Mouse (Mus musculus) spleen, postnatal 36 days (tissue): ENCODE measurements around the gene Gabbr1.
"Not testable (repeated sequence)": the region's sequence is repeated elsewhere in the genome, so short reads cannot be mapped to it uniquely, and the experiment has no call there.

ENCODE experiments used
- DNase-seq, 2 experiments: peaks; one replicate each; pipeline ENCODE4 v3.0.0; 2022; ENCODE audit warnings: low spot score in 2 of 2, mixed read lengths in 1 of 2

Gene Gabbr1

DNA sequence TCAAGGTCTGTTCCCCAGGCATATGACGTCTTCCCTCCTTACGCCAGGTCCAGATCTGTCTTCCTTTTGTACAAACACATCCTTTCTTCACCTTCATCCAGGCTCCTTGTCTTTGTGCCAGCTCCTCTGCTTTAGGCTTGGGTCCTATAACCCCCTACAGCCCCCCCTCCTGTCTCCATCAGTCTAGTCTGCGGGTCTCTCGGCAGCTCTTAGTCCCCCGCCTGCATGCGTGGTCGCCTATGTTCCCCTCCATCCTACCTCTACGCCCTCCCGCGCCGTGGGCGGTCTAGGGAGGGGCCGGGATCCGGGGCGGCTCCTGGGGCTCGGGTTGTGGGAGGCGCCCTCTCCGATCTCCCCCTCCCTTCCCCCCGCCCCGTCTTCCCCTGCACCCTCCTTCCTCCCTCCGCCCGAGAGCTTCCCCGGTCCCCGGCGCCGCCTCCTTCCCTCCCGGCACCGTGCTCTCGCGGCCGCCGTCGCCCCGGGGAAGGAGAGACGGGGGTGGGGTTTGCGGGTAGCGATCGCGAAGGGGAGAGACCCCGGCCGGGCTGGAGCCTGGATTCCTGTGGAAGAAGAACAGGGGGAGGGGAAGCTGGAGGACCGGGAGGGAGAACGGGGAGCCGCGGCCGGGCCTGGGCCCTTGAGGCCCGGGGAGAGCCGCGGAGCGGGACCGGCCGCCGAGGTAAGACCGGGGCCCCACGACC is at the start of gene Gabbr1:
Gene Gabbr1, plus strand, starts transcription at position 356 of the 701 bp plus-strand sequence.
- peak; percentile 61 to 69 for DNase-seq

DNA sequence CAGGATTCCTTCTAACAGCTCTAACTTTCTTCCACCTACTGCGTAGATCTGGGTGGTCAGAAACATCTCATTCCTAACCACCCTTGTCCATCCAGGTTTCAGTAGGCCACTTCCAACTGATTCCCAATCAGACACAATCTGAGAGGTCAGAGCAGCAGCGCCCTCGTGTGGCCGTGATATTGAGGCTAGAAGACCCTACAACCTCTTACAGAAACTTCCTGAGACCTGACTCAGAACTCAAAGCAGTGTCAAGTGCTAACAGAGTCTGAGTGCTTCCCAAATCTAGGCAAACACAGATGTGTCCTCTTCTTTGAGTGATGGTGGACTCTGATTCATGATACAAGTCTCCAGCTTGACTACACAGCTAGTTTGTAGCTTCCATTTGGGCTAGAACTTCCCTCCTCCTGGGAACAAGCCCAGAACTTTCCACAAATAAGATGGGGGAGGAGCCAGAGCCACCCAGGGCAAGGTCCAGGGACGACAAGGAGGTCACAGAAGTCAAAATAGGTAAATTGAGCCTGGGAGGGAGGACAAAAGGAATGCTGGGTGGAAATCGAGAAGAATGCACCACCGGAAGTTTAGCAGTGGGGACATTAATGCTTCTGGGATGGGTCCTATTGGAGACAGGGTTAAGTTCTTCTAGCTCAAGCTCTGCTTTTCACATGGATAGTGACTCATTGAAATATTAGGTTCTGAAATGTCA is 48.6 kb upstream of the Gabbr1 start:
- DNase-seq, result peak; percentile 24 to 45

DNA sequence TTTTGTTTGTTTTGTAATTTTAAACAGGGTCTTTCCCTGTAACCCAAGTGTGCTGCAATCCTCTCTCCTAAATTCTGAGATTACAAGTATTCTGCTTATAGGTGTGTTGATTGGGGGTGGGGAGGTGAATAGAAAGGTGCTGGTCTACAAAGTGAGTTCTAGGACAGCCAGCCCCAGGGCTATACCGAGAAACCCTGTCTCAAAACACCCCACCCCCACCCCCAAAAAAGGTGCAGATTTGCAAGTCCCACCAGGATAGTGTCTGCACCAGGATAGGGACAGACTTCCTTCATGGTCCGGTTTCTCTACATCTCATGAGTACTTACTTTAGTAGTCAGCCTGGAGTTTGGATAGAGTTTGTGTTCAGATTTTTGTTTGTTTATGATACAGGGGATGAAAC is 47.3 kb upstream of the Gabbr1 start:
- DNase-seq, result no peak

DNA sequence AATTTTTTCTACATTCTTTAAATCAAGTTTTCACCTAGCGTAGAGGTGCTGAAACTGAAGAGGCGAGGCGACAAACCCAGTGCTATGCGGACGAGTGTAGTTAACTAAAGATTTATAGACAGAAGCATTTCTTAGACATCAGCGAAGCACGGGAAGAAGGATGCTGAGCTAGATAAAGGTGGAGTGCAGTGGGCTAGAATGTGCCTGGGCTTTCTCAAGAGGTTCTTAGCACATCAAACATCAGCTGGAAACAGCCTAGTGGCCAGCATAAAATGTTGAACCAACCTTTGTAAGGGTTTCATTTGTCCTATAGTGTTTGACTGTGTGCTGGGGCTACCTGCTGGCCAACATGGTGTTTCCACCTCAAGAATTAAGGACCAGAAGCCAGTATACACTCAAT is 44.9 kb upstream of the Gabbr1 start, which contains the start of gene Zfp57:
Gene Zfp57, plus strand, starts transcription at position 301 of the 400 bp plus-strand sequence.
- DNase-seq, result no peak

DNA sequence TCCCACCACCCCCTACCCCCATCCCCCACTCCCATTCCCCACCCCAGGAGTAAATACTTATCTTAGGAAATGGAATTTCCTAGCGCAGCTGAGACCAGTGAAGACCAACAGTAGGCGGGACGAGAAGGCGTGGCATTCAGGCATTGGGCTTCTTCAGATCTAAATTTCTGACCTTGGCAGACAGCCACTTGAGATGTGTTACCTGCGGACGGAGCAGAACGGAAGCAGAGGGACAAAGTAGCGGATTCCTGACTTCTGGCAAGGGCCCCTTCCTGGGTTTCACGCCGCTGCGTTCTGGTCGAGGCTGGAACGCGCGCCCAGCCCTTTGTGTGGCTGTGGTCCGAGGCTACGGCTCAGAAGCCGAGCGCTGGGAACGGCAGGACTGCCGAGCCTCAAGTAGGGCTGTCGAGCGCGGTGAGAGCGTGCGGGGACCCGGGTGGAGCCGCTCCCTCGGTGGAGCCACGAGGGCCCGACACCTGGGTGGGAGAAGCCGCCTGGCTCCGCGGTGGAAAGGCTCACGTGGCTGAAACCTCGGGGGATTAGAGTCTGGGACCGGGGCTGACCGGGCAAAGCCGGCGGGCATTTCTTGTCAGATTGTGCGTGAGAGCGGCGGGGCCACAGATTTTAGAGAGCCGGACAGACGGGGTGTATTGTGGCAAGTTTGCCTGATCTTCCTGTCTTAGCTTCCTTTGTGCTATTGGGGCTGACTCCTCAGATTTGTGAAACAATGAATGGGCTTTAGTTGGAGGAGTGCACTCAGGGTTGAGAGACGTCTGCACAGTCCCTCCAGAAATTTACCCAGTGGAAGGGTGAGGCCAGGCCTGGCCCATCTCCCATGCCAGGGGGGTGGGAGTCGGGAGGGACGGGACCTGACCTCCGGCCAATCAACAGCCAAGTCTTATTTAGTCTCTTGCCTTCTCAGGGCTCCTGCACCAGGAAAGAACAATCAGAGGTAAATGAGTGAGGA is 43.1 kb upstream of the Gabbr1 start:
- no peak for DNase-seq

DNA sequence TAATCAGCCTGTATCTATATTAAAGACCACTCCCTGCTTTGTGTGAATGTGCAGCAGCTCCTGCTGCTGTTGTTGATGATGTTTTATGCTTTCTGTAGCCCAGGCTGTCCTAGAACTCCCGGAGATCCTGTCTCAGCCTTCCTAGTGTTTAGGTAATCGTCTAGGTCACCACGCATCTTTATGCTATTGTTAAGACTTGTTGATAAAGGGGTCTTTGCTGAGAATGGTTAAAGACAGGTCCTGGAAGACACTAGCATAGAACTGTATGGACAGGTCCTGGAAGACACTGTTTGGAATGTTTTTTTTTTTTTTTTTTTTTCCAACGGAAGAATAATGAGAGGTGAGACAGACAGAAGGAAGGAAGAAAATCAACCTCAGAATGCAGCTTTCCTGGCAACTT is 42.4 kb upstream of the Gabbr1 start:
- DNase-seq, result no peak

DNA sequence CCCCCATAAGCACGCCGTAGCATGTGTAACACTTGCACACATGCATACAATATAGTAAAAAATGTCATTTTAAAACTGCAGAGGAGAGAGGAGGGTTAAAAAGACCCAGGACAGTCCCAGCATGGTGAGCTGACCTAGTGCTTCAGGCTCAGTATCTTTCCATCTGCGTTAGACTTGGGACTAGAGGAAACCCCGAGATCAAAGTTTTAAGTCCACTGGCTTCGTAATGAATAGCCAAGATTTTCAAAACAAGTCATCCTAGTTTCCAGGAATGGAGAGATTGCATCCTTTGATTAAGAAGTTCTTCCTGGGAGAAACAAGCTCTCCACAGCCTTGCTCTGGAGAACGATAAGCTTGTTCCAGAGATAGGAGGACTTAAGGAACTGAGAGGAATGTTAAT is 37.6 kb upstream of the Gabbr1 start:
- DNase-seq, result no peak

DNA sequence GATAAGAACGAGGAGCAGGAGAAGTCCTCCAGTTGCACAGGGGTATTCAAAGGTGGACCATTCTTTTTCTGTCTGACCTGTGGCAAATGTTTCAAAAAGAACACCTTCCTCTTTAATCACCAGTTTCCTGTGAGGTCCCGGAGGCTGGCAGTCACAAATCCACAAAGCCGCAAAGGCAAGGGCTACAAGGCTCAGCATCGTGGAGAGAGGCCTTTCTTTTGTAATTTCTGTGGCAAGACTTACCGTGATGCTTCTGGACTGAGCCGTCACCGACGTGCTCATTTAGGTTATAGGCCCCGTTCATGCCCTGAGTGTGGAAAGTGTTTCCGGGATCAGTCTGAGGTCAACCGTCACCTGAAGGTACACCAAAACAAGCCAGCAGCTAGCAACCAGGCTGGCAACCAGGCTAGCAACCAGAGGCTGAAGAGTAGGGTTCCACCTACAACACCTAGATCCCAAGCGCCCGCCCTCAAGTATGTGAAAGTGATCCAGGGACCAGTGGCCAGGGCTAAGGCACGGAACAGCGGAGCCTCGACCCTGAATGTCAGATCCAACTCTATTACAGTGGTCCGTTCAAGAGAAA is 36.2 kb upstream of the Gabbr1 start:
- no peak for DNase-seq

DNA sequence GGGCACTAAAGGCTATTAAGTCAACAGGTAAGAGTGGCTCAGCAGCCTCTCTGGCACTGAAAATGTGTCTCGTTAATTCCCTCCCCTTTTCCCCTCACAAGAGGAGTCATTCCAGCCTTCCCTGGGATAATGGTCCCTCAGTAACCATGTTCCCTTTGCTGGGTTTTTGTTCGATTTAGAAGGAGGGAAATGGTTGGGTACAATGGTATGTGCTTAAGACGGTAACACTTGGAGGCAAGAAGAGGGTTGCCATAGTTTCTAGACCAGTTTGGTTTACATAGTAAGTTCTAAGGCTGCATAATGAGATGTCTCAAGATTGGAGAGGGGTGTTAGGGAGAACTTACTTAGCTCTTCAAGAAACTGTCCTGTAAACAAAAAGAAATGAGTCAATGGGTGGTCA is 34.0 kb upstream of the Gabbr1 start:
- DNase-seq, result no peak

DNA sequence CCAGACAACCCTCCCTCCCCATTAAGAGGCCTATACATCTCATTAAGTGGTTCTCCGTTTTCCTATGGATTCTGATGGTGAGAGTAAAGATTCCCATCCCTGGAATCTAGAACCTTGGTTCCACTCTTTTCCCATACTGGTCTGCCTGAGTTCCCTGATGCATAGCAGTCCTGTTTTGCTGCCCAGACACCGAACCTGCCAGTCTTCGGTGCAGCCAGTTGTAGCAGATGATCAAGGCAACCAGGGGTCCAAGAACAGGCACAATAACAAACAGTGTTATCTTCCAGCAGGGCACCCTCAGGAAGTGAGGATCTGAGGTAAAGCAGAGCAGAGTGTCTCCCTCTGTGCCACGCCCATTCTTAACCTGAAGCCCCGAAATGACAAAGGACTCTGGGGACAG is 33.6 kb upstream of the Gabbr1 start:
- no peak for DNase-seq

DNA sequence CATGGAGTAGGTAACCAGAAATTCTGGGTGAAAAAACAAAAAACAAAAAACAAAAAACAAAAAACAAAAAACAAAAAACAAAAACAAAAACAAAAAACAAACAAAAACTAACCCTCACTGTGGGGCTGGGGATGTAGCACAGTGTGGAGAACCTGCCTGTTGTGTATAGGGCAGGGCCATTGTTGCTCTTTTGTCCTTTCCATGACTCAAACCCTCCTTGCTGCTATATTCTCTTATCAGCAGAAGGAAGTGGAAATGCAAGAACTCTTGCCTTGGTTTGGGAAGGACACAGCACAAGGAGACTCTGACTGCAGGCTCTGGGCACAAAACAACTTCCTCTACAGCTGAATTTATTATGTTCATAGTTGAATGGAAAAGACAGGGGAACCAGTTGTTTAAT is 29.4 kb upstream of the Gabbr1 start:
- DNase-seq, result no peak

DNA sequence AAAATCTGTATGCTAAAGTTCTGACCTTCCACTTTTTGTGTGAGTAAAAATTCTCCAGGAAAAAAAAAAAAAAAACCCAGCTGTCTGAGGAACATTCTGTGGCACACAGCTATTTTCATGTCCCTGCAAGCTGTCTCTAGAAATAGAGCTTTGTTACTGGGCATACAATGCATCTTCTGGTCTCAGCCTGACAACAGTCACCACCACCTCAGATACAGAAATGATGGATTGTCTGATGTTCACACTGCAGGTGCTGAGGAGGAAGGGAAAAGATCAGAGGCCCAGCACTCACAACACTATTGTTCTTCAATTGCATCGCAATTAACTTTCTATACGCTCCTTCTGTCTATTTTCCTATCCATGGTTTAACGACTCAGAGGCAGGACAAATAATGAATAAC is 27.4 kb upstream of the Gabbr1 start:
- no peak for DNase-seq

DNA sequence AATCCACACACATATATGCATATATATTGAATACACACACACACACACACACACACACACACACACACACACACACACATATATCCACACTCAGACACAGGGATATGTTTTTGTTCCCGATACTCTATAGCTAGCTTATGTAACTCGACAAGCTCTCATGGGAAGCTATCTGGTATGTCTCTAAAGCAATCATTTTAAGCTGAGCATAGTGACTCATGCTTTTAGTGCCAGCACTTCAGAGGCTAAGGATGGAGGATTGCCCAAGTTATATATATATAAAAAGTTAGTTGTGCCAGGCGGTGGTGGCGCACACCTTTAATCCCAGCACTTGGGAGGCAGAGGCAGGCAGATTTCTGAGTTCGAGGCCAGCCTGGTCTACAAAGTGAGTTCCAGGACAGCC is 26.5 kb upstream of the Gabbr1 start:
- not testable (repeated sequence) for DNase-seq

DNA sequence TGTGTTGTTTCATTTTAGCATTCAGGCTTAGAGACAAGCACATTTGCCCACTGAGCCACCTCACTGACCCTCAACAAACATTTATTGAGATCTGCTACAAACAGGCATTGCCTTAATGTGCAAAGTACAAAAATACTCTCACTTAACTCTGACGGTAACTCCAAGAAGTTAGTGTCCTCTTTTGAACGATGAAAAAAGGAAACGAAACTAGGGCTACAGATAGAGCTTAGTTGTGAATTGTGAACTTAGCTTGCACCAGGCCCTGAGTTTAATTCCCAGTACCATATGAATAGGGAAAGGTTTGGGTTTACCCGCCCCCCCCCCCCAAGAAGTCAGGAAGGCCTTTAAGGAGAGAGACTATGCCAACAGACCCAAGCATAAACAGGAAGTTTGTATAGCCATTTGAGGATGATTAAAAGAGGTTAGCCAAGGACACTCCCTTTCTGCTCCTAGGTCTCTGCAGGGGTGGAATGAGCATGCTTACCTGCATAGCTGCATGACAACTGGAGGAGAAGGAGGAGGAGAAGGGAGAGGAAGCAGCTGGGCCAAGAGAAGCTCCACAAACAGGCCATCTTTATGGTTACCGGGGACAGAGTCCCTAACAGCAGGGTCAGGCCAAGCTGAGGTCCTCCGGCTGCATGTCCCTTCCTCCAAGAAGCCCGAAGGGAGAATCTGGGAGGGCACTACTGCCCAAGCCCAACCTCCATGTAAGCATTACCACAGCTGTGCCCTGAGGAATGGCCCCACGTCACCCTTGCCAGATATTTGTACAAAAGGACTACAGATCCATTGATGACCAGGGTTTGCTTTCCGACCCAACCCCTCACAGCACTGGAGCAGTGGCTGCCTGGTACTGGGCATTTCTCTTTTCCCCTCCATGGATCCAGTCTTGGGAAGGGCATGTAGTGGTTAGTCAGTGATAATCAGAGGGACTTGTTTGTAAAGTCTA is 22.9 kb upstream of the Gabbr1 start, which contains the start of gene Mog:
Gene Mog, minus strand, starts transcription at position 771 of the 949 bp plus-strand sequence.
- DNase-seq, result no peak

DNA sequence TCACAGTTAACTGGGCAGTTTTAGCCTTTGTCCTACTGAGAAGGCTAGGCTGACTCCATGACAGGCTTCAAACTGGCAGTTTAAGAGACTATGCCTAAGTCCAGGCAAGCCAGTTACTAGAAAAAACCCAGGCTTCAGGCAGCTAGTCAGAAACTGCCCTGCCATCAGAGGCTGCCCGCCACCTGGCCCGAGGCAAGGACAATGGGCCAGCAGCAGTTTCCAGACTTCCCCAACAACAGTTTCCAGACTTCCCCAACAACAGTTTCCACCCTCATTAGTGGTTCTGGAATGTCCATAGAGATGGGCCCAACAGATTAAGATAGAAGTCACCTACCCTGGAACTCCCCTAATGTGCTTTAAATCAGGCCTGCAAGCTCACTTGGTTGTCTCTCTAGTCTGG is 19.3 kb upstream of the Gabbr1 start:
- DNase-seq, result no peak

DNA sequence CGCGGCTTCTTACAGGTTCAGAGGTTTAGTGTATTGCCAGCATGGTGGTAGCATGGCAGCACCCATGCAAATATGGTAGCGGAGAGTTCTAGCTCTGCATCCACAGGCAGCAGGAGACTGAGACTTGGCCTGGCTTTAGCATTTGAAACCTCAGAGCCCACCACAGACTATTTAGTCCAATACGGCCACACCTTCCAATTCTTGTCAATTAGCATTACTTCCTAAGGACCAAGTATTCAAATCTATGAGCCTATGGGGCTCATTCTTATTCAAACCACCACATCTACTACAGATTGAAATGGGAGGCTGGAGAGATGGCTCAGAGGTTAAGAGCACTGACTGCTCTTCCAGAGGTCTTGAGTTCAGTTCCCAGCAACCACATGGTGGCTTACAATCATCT is 18.3 kb upstream of the Gabbr1 start:
- DNase-seq, result no peak

DNA sequence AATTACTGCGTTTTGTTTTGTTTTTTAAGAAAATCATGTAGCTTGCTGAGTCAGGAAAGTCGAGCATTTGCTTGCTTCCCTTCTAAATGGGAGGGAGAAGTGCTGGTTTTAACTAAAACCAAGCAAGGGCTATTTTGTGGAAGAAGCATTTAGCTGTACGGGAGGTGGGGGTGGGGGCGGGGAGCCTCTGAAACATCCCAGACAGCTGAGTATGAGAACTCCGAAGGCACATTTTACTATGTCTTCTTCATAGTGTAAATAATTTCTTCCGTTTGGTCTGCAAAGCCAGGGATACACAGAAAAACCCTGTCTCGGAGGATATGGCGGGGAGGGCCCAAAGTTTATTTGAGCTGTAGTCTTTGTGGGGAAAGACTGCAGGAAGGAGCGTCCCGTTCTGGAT is 17.6 kb upstream of the Gabbr1 start:
- DNase-seq, result no peak

DNA sequence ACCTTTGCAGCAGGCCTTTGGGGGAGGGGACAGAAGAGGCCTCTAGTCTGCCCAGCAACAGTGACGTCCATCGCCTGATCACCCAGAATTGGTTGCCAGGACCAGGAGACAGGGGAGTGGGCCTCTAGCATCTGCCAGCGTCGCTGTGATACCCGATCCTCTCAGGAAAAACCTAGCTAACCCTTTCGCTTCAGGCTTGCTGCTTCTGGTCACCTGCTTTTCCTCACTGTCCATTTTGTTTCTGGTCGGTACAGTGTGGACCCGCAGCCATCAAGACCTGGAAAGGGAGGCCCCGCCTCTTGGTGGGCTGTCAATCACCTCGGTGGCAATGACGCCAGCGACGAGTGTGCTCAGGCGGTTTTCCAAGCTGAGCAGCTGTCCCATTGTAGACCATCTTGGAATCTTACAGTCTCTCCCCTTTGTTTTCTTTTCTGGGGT is 17.1 kb upstream of the Gabbr1 start:
- DNase-seq, result peak; percentile 61 to 62

DNA sequence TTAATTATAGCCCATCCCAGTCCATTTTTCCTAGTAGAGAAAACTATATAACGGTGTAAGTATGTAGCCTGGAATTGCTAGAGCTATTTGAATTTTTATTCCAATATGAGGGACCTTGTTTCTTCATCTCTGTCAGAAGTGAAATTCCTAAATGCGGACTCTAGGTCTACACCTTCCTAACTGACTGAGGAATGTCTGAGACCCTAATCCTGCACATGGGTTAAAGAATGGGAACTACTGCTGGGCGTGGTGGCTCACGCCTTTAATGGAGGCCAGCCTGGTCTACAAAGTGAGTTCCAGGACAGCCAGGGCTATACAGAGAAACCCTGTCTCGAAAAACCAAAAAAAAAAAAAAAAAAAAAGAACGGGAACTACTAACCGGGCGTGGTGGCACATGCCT is 16.6 kb upstream of the Gabbr1 start:
- DNase-seq, result no peak

DNA sequence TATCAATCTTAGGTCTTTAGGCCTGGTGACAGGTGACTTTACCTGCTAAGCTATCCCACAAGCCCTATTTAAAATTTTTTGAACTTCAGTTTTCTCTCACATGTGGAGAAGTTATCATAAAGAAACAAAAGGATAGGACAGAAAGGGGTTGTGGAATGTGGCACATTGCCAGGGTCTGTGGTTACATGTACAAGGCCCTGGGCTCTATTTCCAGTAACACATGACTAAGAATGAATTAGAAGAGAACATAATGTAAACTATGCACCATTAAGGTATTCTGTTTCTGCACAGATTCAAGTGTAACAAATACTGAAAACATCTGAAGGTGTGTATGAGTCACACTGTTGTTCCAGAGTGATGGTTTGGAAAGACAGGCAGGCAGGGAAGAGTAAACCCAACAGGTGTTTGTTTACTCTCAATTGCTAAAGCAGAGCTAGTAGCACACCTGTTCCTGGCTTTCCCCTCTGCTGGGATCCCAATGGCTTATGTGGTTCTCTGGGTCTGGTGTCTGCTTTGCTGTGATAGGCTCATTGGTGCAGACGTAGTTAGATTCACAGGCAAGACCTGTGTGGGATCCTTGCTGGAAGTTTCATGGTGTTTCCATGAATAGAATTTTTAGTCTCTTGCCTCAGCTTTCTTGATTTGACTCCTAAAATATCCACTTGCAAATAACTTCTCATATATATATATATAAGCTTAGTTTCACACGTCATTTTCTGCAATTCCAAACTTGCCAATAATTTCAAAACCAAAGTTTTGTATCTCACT is 6.5 kb upstream of the Gabbr1 start:
- DNase-seq, result no peak
